Mouse (Mus musculus): Measurements from ENCODE around the gene Nipbl.

DNA sequence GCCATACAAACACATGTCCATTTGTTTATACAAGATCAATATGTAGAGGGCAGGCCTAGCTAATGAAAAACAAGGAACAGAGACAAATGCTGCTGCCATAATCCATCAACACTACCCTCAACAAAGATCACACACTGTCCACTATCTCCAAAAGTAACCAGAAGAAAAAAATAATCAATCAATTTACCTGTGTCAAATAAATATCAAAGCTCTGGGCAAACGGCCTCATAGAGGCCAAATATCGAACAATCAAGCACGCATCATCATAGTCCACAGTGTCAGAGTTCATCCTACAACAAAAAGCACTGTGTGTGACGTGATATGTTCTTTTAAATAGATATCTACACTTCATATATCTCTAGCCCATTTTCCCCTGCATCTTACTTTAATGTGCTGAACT is 120.2 kb downstream of the Nipbl start:
- no peak for TF ChIP-seq CTCF (IDR thresholded peaks at IDR 0.05; ENCODE audit: low read depth)
- no peak for TF ChIP-seq EP300 (IDR thresholded peaks at IDR 0.05; ENCODE audit: low read depth)

Measured in liver, embryonic 14.5 days (tissue).